23 mouse cellular contexts compared by ENCODE assay signal in the genomic region with DNA sequence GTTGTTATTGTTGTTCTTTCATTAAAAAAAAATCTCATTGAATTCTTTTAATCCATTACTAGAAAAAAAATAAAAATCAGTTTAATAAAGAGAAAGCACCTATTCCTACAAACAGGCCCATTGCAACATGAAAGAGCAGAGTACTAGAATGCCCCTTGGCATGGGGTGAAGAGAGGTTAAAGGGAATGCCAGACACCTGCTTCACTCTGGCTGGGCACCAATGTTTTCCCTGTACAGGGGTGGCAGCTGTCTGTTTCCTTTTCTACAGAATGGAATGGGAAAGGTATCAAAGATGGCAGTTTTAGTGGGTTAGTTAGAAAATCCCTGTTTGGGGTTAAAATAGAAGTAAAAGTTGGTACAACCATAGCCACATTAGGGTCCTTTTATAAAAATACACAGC.
DNase-seq lines count a peak whose midpoint lies in the region; ATAC-seq and TF ChIP-seq lines count a peak whose summit lies in the region.
"Had no signal": no experiment of that assay in that cellular context is flagged by ENCODE, and none has a peak within 500 bp of the region (broad histone marks: within the 10 kb centered on the region; RNA-seq: fewer than 3 reads in every experiment).

No protein-coding gene starts in this region.

- H3K9ac ChIP-seq in forebrain, embryonic 11.5 days (ENCODE audit: low read length), result no peak overlapping the region
- no peak overlapping the region for H3K9ac ChIP-seq in forebrain, embryonic 12.5 days

- intact Hi-C loops in left cerebral cortex, postnatal 4 days (cut with DNase I), result no loop called here

- no peak overlapping the region for H3K27ac ChIP-seq in cerebellum, adult 2 months (ENCODE audit: insufficient read depth, low read length)
- no peak overlapping the region for H3K27ac ChIP-seq in forebrain, embryonic 11.5 days (ENCODE audit: low read depth, low read length)
- H3K27ac ChIP-seq in forebrain, embryonic 12.5 days, result no peak overlapping the region

- no peak overlapping the region for H3K4me2 ChIP-seq in forebrain, embryonic 11.5 days (ENCODE audit: low read depth, low read length, severe bottlenecking)
- no peak overlapping the region for H3K4me2 ChIP-seq in forebrain, embryonic 12.5 days

- no peaks in the 10 kb centered on the region for H3K36me3 ChIP-seq in forebrain, embryonic 11.5 days (ENCODE audit: control insufficient read depth, insufficient read depth, low read length)
- no peaks in the 10 kb centered on the region for H3K36me3 ChIP-seq in forebrain, embryonic 12.5 days (replicated peaks)
- H3K36me3 ChIP-seq: G1E had no signal

- H3K27me3 ChIP-seq in cerebellum, adult 2 months (ENCODE audit: control insufficient read depth, insufficient read depth, low read length), result no peaks in the 10 kb centered on the region
- no peaks in the 10 kb centered on the region for H3K27me3 ChIP-seq in forebrain, embryonic 11.5 days (ENCODE audit: control insufficient read depth, insufficient read depth, low read length)
- peaks cover 4% of the 10 kb centered on the region for H3K27me3 ChIP-seq in forebrain, embryonic 12.5 days
- H3K27me3 ChIP-seq: CH12.LX had no signal

- H3K9me3 ChIP-seq in forebrain, embryonic 11.5 days (ENCODE audit: control insufficient read depth, low read length), result no peaks in the 10 kb centered on the region
- H3K9me3 ChIP-seq in forebrain, embryonic 12.5 days, result no peaks in the 10 kb centered on the region

- no peak for TF ChIP-seq POLR2A in cerebellum, adult 2 months (IDR thresholded peaks at IDR 0.05; ENCODE audit: borderline replicate concordance, insufficient read depth, low read length)

- peaks cover 10% of the 10 kb centered on the region for H3K4me1 ChIP-seq in cerebellum, adult 2 months (ENCODE audit: control insufficient read depth, insufficient read depth, low read length)
- H3K4me1 ChIP-seq in forebrain, embryonic 11.5 days (replicated peaks; ENCODE audit: control insufficient read depth, insufficient read depth, low read length), result no peaks in the 10 kb centered on the region; the same call in 1 of the 2 replicates
- peaks cover 15% of the 10 kb centered on the region for H3K4me1 ChIP-seq in forebrain, embryonic 12.5 days

- DNase-seq in cerebellum, postnatal 10 days, result peak; percentile 69 to 74
- no peak for DNase-seq in cerebellum, adult 2 months
- peak; percentile 9 for DNase-seq in forebrain, embryonic 11.5 days (ENCODE audit: low spot score)
- peak; percentile 24 for DNase-seq in left cerebral cortex, postnatal 4 days
- no peak for DNase-seq in left cerebral cortex, adult 9 months (ENCODE audit: low spot score in 2 of 2)
- peak; percentile 16 for DNase-seq in Muller cell, postnatal 12 days (ENCODE audit: inconsistent ontology term)
- no peak for DNase-seq in adrenal gland, postnatal 36 days
- DNase-seq: adrenal gland, adult 2 months; adrenal gland, adult 8-10 months; adrenal gland, postnatal 10 days; adrenal gland, postnatal 14 days; adrenal gland, postnatal 25 days; B cell, adult 2 months; cerebellum, adult 11 months; cerebellum, adult 11-12 months; cerebellum, adult 18-20 months; cerebellum, adult 8-10 months had no signal

- no peak overlapping the region for H3K4me3 ChIP-seq in cerebellum, adult 2 months (replicated peaks; ENCODE audit: insufficient read depth, low read depth, low read length)
- H3K4me3 ChIP-seq in forebrain, embryonic 11.5 days (ENCODE audit: low read depth, low read length), result no peak overlapping the region
- H3K4me3 ChIP-seq in forebrain, embryonic 12.5 days (replicated peaks), result no peak overlapping the region

- ATAC-seq in forebrain, embryonic 11.5 days (replicated peaks; ENCODE audit: low FRiP score), result no peak
- no peak for ATAC-seq in forebrain, embryonic 12.5 days (ENCODE audit: low FRiP score)
- ATAC-seq: activated CD4-positive, CD25-positive, alpha-beta regulatory T cell, adult 4 months; CD4-positive, CD25-positive, alpha-beta regulatory T cell, adult 4 months; Patski had no signal

- no peak for TF ChIP-seq CTCF in cerebellum, adult 2 months (IDR thresholded peaks at IDR 0.05; ENCODE audit: borderline replicate concordance, insufficient read depth, low read depth, low read length)

Comparison
In these comparisons a context has a peak if more than half of its experiments do, and no peak if none do; other contexts are left out.
1. DNase-seq: peak in cerebellum, postnatal 10 days (2 of 2), forebrain, embryonic 11.5 days (single experiment), left cerebral cortex, postnatal 4 days (single experiment) and Muller cell, postnatal 12 days (single experiment); none in cerebellum, adult 2 months (0 of 2), left cerebral cortex, adult 9 months (0 of 2) and adrenal gland, postnatal 36 days (0 of 2).